In the genomic region with DNA sequence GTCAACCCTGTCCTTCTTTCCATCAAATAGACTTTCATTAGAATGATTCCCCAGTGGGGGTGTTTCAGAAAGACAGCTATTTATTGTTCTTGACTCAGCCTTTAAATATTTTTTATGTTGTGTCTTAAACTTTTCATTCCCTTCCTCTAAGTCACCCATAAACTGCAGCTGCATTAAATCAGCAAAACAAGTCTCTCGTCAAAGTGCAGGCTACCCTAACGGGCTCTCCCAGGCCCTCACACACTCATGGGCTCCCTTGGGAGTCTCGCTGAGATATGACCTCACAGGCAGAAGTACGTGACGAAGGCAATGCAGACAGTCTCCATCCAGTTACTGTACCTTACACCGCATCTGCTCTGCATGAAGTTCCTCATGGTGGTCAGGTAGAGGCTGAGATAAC, we compare ENCODE assay signal across 18 mouse cellular contexts. TPM values are rescaled to one million over a fixed set of nuclear protein-coding genes. Genes with fewer than 3 reads are reported as not detected.
"Had no signal": no experiment of that assay in that cellular context is flagged by ENCODE, and none has a peak within 500 bp of the region (broad histone marks: within the 10 kb centered on the region; RNA-seq: fewer than 3 reads in every experiment).

No protein-coding gene starts in this region.

- H3K27ac ChIP-seq: intestine, embryonic 15.5 days; left cerebral cortex, adult 2 months; limb, embryonic 10.5 days; liver, embryonic 15.5 days; neural tube, embryonic 13.5 days had no signal

- H3K36me3 ChIP-seq: intestine, embryonic 15.5 days; limb, embryonic 10.5 days; neural tube, embryonic 13.5 days had no signal

- H3K4me2 ChIP-seq: intestine, embryonic 15.5 days; liver, embryonic 11.5 days; liver, embryonic 15.5 days; neural tube, embryonic 13.5 days had no signal

- DNase-seq: kidney, adult 2 months; lung, adult 2 months; lung, postnatal 36 days; midbrain, embryonic 14.5 days; retina, postnatal 1 day; right cerebral cortex, postnatal 14 days; thymus, postnatal 4 days had no signal

- H3K9me3 ChIP-seq: intestine, embryonic 15.5 days; limb, embryonic 10.5 days; liver, embryonic 15.5 days; neural tube, embryonic 13.5 days had no signal

- H3K27me3 ChIP-seq: intestine, embryonic 15.5 days; liver, embryonic 15.5 days; neural tube, embryonic 13.5 days had no signal

- H3K4me3 ChIP-seq: intestine, embryonic 15.5 days; left cerebral cortex, adult 2 months; limb, embryonic 10.5 days; liver, embryonic 15.5 days; neural tube, embryonic 13.5 days had no signal

- ATAC-seq: intestine, embryonic 15.5 days; lung, postnatal 0 days had no signal

- H3K9ac ChIP-seq: intestine, embryonic 15.5 days; liver, embryonic 15.5 days; neural tube, embryonic 13.5 days had no signal

- H3K4me1 ChIP-seq: intestine, embryonic 15.5 days; limb, embryonic 10.5 days; liver, embryonic 15.5 days; neural tube, embryonic 13.5 days had no signal

RNA-seq across cellular contexts. Expression of a gene that starts 17.3 kb away (rescaled TPM):
- total RNA-seq: layer of hippocampus, postnatal 25 days; left cerebral cortex, adult 2 months; left cerebral cortex, postnatal 14 days; monocyte, adult 5-6 weeks had no signal
- polyA plus RNA-seq: kidney, adult 2 months; lung, adult 2 months; spleen, adult 2 months had no signal
